Mouse (Mus musculus): Measurements from ENCODE around the gene Rap1gap2. TPM values are rescaled to one million over a fixed set of nuclear protein-coding genes. Genes with fewer than 3 reads are reported as not detected.

Rap1gap2 gene
- total and polyA plus RNA-seq, 3 experiments, result 5.8 to 10.1 TPM; not detected in 1

GRCm38 (mm10) chr11:74392903-74393302, 217.8 kb downstream of the Rap1gap2 start:
- Histone ChIP-seq H3K27me3 (ENCODE audit: control insufficient read depth in 1 of 2, insufficient read depth in 2 of 2, low read length in 2 of 2) (no peaks in the 10 kb centered on the region), H3K36me3 (ENCODE audit: control insufficient read depth in 1 of 2, insufficient read depth in 2 of 2, low read length in 2 of 2) (no peaks in the 10 kb centered on the region; a peak in 1 of 4 replicates), H3K27ac (ENCODE audit: control insufficient read depth, low read depth, low read length) (no peak overlapping the region), H3K9me3 (replicated peaks; ENCODE audit: insufficient read depth, low read length) (no peaks in the 10 kb centered on the region), H3K79me2 (ENCODE audit: control insufficient read depth, insufficient read depth, low read length, poor library complexity) (no peaks in the 10 kb centered on the region), H3K9ac (ENCODE audit: control insufficient read depth, low read depth, low read length, poor library complexity, severe bottlenecking) (no peak overlapping the region), H3K4me3 (ENCODE audit: control insufficient read depth in 1 of 2, insufficient read depth in 1 of 2, low read depth in 2 of 2, low read length in 2 of 2) (no peak overlapping the region), H3K4me1 (ENCODE audit: control insufficient read depth in 1 of 2, insufficient read depth in 2 of 2, low read length in 2 of 2) (no peaks in the 10 kb centered on the region; a peak in 1 of 4 replicates)
- no peak for TF ChIP-seq CHD2 (IDR thresholded peaks at IDR 0.05; ENCODE audit: low read length)
- no peak for TF ChIP-seq GABPA (IDR thresholded peaks at IDR 0.05; ENCODE audit: low read depth, low read length)
- TF ChIP-seq ZC3H11A (IDR thresholded peaks at IDR 0.05; ENCODE audit: low read depth, low read length), result no peak
- TF ChIP-seq MYB (IDR thresholded peaks at IDR 0.05; ENCODE audit: low read depth, low read length), result no peak
- TF ChIP-seq EP300 (IDR thresholded peaks at IDR 0.05; ENCODE audit: low read depth in 1 of 2, low read length in 2 of 2), result no peak
- TF ChIP-seq NRF1 (IDR thresholded peaks at IDR 0.05; ENCODE audit: insufficient read depth, low read depth, low read length, poor library complexity, severe bottlenecking), result no peak
- TF ChIP-seq MAFK (IDR thresholded peaks at IDR 0.05; ENCODE audit: borderline replicate concordance, low read depth, low read length), result no peak
- no peak for TF ChIP-seq MYC (IDR thresholded peaks at IDR 0.05; ENCODE audit: low read depth, low read length)
- no peak for TF ChIP-seq CHD1 (IDR thresholded peaks at IDR 0.05; ENCODE audit: low read depth, low read length)
- TF ChIP-seq ELF1 (IDR thresholded peaks at IDR 0.05; ENCODE audit: low read depth, low read length), result no peak
- no peak for TF ChIP-seq HCFC1 (IDR thresholded peaks at IDR 0.05; ENCODE audit: low read depth, low read length)
- TF ChIP-seq TCF12 (IDR thresholded peaks at IDR 0.05; ENCODE audit: low read depth, low read length), result no peak
- TF ChIP-seq POLR2A (IDR thresholded peaks at IDR 0.05; ENCODE audit: control insufficient read depth in 1 of 2, insufficient read depth in 1 of 2, low read depth in 1 of 2, low read length in 2 of 2, poor library complexity in 1 of 2), result no peak
- no peak for TF ChIP-seq MAX (IDR thresholded peaks at IDR 0.05; ENCODE audit: low read length)
- no peak for TF ChIP-seq ZMIZ1 (IDR thresholded peaks at IDR 0.05; ENCODE audit: low read depth, low read length)
- TF ChIP-seq TAL1 (IDR thresholded peaks at IDR 0.05; ENCODE audit: low read length), result no peak
- no peak for DNase-seq (ENCODE audit: low read depth, low spot score)

GRCm38 (mm10) chr11:74391899-74392298, 218.8 kb downstream of the Rap1gap2 start:
- no peaks in the 10 kb centered on the region for H3K27me3 ChIP-seq (ENCODE audit: control insufficient read depth in 1 of 2, insufficient read depth in 2 of 2, low read length in 2 of 2)
- no peak overlapping the region for H3K9ac ChIP-seq (ENCODE audit: control insufficient read depth, low read depth, low read length, poor library complexity, severe bottlenecking)
- no peak overlapping the region for H3K4me3 ChIP-seq (ENCODE audit: control insufficient read depth in 1 of 2, insufficient read depth in 1 of 2, low read depth in 2 of 2, low read length in 2 of 2)
- no peaks in the 10 kb centered on the region; a peak in 1 of 4 replicates for H3K4me1 ChIP-seq (ENCODE audit: control insufficient read depth in 1 of 2, insufficient read depth in 2 of 2, low read length in 2 of 2)
- DNase-seq (ENCODE audit: low read depth, low spot score), result peak; percentile 79
- H3K79me2 ChIP-seq (ENCODE audit: control insufficient read depth, insufficient read depth, low read length, poor library complexity), result no peaks in the 10 kb centered on the region
- peak; percentile 37 for TF ChIP-seq RAD21 (IDR thresholded peaks at IDR 0.05; ENCODE audit: low read depth, low read length)
- TF ChIP-seq CHD2 (IDR thresholded peaks at IDR 0.05; ENCODE audit: low read length), result no peak
- peak; percentile 42; the same call in 1 of the 2 replicates for TF ChIP-seq SMC3 (IDR thresholded peaks at IDR 0.05; ENCODE audit: low read depth, low read length)
- TF ChIP-seq JUND (IDR thresholded peaks at IDR 0.05; ENCODE audit: low read depth, low read length), result no peak
- peak; percentile 2 to 57 (median 37); a peak in 4 of 6 replicates for TF ChIP-seq CTCF (IDR thresholded peaks at IDR 0.05 in 2 of 3, conservative IDR thresholded peaks at IDR 0.05 in 1 of 3; ENCODE audit: control insufficient read depth in 1 of 3, insufficient read depth in 1 of 3, low read depth in 2 of 3, low read length in 3 of 3, poor library complexity in 1 of 3, severe bottlenecking in 1 of 3)
- peak; percentile 63 for TF ChIP-seq GATA1 (IDR thresholded peaks at IDR 0.05; ENCODE audit: low read depth, low read length)
- no peaks in the 10 kb centered on the region for H3K9me3 ChIP-seq (replicated peaks; ENCODE audit: insufficient read depth, low read length)
- H3K36me3 ChIP-seq (ENCODE audit: control insufficient read depth in 1 of 2, insufficient read depth in 2 of 2, low read length in 2 of 2), result no peaks in the 10 kb centered on the region; a peak in 1 of 4 replicates
- no peak overlapping the region for H3K27ac ChIP-seq (ENCODE audit: control insufficient read depth, low read depth, low read length)
